Mouse (Mus musculus) left cerebral cortex, postnatal 4 days (tissue): ENCODE measurements at regions not wholly inside any gene's neighbourhood (a gene's known extent, or its start where the extent isn't known, plus 50 kb on each side); places are given as distances from the start of the nearest gene placed in this dataset. TPM values are rescaled to one million over a fixed set of nuclear protein-coding genes. Genes with fewer than 3 reads are reported as not detected.
A peak's percentile ranks its signal among the peaks of the same experiment; 100 is the strongest.

ENCODE experiments used
- DNase-seq: peaks from one replicate; pipeline ENCODE4 v3.0.0-alpha.2; 2022
- intact Hi-C: fragments of 180-260 bp; cut with DNase I; formaldehyde crosslinking; loops from one replicate; pipeline ENCODE4 v1.15.1; 2025
- microRNA-seq: library from miRNA; unstranded; fragments of <30 nt; microRNA quantifications from one replicate; pipeline ENCODE4 v1.2.0, GENCODE M21; 2022

- DNase-seq = no peak
- intact Hi-C loops = no loop called here
Observed at GRCm38 (mm10) chr1:83569991-83570390, 162.0 kb upstream of the Sphkap start.

DNA sequence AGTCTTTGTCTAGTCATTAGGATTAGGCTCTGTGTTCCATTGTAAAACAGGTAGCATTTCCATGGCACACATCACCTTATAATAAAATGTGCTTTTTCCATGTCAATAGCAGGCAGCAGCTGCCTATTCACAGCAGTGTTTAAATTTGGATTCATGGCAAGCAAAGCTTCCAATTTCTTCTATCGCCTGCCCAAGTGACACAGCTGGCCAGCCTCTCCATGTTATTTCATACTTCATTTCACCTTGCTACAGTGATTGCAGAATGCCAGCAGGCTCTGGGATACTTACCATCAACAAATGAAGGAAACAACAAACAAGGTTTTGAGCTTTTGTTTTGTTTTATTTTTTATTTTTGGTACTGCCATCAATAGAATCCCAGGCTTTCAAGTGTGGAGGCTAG, 160.7 kb upstream of the Sphkap start:
- intact Hi-C loops = no loop called here
- peak; percentile 25 for DNase-seq

DNA sequence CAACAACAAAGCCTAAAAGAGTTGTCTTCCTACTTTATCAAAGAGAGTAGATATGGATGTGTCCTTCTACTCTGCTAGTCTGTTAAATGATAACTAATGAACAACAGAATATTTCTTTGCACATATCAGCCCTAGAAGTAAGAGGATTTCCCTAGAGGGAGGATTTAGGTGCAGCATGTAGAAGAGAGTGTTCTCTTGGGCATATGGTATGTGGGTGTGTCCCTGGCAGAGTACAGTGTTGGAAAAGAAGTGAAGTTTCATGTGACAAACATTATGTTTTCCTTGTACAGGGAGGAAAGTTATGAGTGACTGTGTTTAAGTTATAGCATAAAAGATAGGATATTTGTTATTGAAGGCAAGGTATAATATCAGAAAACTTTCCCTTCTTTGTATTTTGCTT, 143.6 kb upstream of the Sphkap start:
- intact Hi-C loops = no loop called here
- no peak for DNase-seq

DNA sequence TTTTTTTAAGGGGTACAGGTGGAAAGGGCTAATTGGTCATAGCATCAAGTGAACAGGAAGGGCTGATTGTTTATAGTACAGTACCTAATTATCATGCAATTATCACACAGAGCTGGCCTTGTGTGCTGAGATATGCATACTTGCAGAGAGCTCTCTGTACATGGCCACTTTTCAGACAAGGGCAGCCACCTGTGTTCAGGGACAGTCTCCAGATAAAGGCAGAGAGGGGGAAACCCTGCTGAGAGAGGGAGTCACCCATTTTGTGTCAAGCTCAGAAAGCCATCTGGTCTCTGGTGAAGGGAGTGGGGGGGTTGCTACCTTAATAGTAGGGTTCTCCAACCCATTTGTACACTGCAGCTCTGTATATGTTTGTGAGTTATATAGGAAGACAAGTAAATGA, 127.5 kb upstream of the Sphkap start:
- DNase-seq = no peak
- intact Hi-C loops = no loop called here

- intact Hi-C loops = no loop called here
Observed at GRCm38 (mm10) chr1:83527803-83528202, 119.8 kb upstream of the Sphkap start.

GRCm38 (mm10) chr1:83509356-83509755, 101.4 kb upstream of the Sphkap start:
- intact Hi-C loops = no loop called here
- DNase-seq = no peak

More at GRCm38 (mm10) chr1:83527803-83528202, 119.8 kb upstream of the Sphkap start:
- DNase-seq = no peak

- intact Hi-C loops = no loop called here
- peak; percentile 56 for DNase-seq
Observed at GRCm38 (mm10) chr1:83505386-83505785, 97.4 kb upstream of the Sphkap start.

DNA sequence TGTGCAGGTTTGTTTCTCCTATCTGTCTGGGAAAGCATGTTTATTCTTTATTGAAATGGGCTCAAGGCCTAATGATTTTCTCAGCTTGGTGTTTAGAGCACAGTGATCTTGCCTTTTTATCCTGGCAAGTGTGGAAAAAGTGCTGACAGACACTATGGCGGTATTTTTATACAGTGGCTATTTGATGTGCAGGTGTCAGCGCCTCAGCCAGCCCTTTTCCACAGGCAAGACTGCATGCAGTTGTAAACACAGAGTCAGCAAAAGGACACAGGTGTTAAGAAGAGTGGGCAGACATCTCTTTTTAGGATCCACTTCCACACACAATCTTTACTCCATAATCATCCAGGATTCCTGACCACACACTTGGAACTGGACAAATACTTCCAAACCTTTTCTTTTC, 88.9 kb upstream of the Sphkap start:
- intact Hi-C loops = no loop called here
- DNase-seq = no peak

GRCm38 (mm10) chr1:83496380-83496779, 88.4 kb upstream of the Sphkap start:
- intact Hi-C loops = no loop called here
- no peak for DNase-seq

DNA sequence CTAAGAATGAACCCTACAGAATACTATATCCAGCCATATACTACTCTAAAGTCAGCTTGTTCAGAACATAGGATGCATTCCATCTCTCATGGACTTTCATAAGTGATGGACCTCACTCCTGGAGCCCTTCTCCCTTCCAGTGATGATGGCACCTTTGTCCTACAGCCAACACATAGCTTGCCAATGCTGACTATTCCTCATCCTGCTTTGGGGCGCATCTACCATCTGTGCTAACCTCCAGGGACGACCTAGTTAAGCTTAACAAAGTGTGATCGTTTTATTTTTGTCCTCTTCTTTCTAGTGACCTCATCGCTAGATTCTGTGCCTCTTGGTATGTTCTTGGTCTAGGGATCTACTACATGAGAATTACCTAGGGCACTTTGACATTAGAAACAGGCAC, 87.0 kb upstream of the Sphkap start:
- no peak for DNase-seq
- intact Hi-C loops = no loop called here

- intact Hi-C loops = no loop called here
- DNase-seq = no peak
Observed at GRCm38 (mm10) chr1:83479111-83479510, 71.1 kb upstream of the Sphkap start.

Small RNA genes in the stretch of these regions (microRNA-seq; reads per million reads assigned to microRNA genes)
- not detected for gene Gm25754
